Mouse (Mus musculus): ENCODE measurements around the gene Vps8.
A peak's percentile ranks its signal among the peaks of the same experiment; 100 is the strongest.

Gene Vps8

DNA sequence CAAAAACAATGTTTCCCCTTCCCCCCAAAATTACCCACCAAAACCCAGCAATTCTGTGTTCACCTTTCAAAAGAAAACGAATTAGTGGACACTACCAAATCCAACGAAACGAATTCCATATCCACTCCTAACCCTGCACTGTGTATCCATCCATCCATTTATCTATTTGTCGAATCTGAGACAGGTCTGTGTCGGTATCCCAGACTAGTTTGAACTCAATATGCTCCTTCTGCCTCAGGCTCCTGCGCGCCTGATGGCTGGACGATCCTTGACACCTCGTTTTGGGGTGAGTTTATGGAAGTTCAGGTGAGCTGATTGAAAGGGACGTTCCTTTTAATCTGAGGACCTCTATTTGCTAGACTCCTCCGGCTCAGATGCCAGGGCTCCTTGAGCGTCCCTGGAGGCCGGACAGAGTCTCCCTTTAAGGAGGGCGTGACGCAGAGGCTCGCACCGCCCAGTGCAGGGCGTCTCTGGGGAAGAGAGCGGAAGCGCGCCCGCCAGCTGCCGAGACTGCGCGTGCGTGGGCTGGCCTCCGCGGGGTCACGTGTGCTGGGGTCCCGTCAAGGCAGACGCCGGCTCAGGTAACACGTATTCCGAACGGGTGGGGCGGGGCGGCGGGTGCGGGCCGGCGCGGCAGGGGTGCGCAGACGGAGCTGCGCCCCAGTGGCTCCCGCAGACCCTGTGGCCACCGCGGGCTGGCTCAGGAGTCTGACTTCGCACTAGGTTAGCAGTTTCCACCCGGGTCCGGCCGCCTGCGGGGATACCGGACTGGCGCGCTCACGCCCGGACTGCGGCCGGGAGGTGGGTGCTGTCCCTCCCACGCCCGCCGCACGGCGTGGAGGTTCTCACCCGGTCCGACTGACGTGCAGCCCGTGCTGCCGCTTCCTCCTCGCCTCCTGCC lies at the start of gene Vps8:
TSS of gene Vps8 (plus strand) at position 474 of the 901 bp plus-strand sequence.
- peak; percentile 89 for DNase-seq (ENCODE audit: low read depth)

DNA sequence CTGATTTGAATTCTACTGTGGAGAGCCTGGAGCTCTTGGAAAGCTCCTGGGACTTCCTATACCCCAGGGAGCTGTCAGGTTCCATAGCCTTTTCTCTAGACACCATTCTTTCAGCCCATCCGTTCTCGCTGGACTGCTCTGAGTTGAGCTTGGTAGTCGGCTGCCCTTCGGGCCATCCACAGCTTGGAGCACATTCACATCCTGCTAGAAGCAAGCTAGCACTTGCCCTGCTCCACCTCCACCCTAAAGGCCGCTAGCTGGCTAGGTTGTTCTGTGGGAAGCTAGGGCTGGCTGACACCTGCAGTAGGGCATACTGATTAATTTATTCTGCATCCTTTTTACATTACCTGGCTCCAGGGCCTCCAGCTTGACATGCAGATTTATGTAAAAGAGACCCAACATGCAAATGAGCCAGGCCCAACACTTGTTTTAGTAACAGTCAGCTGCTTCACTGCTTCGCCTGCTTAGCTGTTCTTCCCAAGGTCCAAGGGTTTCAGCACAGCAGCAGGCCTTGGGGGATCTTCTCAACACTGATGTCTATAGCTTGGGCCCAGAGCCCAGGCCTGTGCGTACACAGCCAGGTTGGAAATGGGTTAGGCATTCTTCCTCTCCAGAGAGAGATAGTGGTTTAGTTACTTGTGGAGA lies 49.5 kb upstream of the Vps8 start:
- no peak for DNase-seq (ENCODE audit: low read depth)

DNA sequence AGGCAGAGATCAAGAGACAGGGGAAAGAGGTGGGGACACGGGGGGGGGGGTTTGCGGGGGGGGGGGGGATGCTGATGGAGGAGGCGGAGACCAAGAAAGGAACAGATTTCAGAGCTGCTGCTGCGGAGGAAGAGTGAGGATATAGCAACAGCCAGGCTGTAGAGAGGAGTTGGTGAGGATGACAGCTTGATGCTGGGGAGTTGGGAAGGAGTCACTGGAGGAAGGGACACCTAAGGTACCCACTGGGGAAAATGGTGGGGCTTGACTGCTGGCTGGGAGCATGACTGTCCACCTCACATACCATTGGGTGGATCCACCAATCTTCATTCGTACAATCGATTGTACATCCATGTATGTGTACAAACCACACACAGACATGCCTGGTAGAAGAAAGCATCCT lies 48.9 kb upstream of the Vps8 start:
- no peak for DNase-seq (ENCODE audit: low read depth)

DNA sequence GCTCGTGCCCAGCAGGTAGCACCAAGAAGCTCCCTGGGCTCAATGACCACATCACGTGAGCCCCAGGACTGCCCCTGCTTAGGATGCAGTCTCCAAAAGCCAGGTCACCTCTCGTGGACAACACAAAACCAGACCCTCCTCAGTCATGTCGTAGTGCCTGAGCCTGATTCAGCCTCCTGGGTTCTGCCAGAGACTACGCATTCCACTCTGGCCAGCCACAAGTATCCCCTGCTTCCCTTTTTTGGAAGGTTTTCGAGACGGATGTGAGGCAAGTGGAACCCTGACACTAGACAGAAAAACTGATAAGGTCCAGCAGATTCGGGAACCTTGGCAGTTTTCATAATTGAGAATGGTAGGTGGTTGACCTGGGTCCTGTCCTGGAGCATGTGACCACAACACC lies 47.8 kb upstream of the Vps8 start:
- no peak for DNase-seq (ENCODE audit: low read depth)

DNA sequence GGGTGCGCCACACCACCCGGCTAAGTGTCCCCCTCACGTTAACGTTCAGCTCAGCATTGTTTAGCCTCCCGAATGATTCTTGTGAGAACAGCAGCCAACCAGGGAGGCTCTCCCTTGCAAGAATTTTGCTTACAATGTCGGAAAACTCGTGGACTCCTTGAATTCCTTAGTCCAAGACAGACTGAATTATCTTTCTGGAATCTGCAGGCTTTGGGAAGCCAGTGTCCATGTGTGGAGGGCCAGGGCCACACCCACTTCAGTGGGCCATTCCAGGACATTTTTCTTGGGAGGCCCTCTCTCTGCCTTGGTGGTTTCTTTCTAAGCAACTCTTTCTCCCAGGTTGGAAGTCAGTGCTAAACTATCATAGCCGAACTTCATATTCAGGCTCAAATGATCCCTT lies 46.6 kb upstream of the Vps8 start:
- no peak for DNase-seq (ENCODE audit: low read depth)

DNA sequence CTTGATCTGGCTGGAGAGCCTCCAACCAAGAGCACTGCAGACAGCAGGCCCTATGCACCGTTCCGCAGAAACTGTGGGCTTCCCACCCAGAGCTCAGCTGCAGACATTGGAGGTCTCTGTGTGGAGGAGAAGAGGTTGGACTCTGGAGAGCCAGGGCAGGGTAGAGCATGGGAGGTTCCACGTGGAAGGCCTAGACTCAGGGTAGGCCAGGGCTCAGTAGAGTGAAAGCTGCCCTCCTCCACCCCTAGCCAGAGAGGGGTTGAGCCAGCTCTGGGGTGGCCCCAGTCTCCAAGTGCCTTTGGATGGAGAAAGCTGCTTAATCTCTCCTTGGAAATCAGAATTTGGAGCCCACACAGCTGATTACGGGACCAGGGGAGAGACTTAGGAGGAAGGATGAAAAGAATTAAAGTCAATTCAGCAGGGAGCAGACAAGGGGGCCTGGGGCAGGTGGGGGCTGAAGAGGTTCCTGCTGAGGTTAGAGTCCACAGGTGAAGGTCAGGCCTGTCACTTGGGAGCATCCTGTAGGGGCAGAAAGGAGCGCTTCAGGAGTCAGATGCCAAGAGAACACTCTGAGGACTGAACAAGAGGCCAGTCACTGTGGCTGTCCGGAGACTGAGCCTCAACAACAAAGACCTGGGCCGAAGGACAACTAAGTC lies 45.8 kb upstream of the Vps8 start:
- no peak for DNase-seq (ENCODE audit: low read depth)

DNA sequence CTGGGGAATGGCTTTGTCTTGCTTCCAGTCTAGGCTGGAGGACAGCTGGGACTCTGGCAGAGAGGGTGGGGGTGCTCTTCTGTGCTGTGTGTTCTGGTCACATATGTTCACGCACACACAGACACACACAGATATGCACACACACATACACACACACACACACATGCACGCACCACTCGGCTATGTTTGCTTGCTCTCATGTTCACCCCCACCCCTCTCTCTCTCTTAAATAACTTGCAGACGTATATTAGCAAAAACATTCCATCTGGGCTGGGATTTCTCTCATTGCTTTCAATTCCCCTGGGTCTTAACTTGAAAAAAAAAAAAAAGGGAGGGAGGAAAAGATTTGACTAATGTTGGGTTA lies 45.3 kb upstream of the Vps8 start:
- DNase-seq (ENCODE audit: low read depth), result no peak

DNA sequence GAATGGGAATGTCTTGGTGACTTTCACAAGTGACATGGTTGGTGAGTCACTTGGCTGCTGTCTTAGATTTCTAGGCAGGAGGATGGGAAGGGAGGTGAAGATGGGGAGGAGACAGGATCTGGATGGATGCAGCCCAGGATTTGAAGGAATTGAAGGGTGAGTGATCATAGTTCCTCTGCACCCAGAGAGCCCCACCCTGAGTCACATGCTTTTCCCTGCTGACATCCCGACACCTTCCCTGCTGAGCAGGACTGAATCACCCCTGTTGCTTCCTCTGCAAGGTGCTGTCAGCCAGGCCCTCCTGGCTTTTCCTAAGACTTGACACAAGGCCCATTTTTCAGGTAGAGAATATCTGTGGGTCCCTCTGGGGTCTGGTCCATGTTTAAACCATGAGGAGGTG lies 41.4 kb upstream of the Vps8 start:
- no peak for DNase-seq (ENCODE audit: low read depth)

DNA sequence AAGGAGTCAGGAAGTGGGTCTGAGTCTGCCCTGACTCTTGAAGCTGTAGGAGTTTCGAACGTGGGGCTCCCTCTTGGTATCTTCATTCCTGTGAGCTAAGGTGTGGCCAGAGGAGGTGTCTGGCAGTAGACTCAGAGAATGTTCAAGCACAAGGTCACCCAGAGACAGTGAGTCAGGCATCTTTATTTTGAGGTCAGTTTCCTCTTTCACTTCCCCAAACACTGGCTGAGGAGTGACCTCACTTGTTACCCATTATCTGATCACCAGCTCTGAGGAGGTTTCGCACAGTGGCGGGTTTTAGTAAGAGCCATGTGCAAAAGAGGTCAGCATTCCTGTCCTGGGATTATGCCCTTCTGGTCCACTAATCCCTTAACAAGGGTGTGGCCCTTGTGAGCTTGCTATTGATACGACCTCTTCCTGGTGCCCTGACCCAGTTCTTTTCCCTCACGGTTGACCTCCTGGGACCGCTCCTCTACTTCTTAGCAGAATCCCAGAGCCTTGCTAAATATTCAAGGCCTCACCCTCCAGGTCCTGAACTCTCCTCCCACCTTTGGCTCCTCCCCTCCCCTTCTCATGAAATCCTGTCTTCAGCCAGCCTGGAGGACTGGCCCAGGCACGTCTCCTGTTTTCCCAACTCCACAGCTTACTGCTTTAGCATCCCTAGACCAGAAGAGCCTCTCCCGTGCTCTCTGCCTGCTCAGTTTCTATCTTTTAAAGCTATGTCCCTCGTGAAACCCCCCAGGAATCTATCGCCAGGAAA lies 40.6 kb upstream of the Vps8 start:
- no peak for DNase-seq (ENCODE audit: low read depth)

DNA sequence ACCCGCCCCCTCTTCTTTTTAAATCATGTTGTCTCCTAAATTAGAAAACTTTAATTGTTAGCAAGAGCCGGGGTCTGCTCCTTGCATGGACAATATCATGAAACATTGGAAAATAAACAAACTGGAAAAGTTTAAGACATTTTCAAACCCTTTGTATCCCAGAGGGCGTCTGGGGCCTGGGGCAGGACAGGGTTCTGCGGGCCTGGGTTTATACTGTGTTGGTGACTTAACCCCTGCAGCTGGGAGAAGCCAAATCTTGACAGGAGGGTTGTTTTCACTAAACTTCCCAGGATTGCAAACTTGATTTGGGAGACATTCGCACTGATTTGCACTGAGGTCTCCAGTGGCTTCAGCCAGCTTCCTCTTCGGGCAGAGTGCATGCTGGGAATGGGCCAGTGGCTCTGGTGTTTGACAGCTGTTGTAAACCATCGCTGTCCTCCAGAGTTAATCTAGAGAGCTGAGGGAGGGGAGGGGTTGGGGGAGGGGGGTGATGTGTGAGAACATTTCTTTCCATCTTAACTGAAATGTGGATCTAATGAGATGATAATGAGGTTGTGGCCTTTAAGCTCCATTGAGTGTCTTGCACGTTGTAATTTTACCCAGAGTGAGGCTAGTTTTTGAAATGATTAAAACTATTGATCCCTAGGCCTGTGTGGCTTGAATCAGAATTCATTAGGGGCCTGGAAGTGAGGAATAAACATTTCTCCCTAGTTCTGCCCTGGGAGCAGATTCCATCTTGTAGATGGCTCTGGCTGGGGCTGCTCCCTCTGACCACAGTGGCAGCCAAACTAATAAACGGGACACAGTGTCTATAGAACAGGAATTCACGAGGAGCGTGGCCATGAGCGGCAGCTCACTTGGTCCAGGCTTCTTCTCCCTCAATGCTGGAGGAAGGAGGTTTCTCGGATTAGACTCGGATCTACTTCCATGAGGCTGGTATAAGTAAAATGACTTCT lies 36.7 kb upstream of the Vps8 start:
- no peak for DNase-seq (ENCODE audit: low read depth)

DNA sequence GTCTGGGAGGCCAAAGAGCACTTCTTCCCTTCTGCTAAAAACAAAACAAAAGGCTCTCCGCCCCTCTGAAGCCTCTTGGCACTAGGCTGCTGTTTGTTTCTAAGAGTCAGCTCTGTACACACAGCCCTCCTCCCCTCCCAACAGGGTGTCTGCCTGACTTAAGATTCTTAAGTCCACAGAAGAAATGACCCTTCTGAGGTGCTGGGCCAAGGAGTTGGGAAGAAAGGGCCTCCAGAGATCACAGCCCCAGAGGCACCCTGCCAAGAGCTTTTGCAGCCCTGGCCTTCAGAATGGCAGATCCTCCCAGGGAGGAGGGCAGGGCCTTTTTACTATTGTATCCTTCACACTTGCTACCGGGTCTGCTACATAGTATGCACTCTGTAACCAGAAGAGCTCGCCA lies 33.6 kb upstream of the Vps8 start:
- no peak for DNase-seq (ENCODE audit: low read depth)

DNA sequence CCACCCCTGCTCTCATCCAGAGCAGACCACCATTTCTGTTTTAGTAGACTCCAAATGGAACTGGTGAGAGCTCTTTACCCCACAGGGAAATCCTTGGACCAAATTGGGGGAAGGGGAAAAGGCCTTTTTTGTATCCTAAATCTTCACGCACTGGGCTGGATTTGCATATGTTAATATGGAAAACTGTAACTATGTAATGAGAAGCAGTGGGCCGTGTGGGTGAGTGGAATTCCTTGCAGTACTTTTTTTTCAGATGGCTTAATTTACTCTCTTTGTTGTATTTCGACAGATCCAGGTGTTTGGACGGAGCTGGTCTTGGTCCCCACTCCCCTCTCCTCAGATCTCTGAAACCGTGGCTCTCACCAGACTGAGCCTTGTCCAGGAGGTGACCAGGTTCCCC lies 32.2 kb upstream of the Vps8 start:
- no peak for DNase-seq (ENCODE audit: low read depth)

DNA sequence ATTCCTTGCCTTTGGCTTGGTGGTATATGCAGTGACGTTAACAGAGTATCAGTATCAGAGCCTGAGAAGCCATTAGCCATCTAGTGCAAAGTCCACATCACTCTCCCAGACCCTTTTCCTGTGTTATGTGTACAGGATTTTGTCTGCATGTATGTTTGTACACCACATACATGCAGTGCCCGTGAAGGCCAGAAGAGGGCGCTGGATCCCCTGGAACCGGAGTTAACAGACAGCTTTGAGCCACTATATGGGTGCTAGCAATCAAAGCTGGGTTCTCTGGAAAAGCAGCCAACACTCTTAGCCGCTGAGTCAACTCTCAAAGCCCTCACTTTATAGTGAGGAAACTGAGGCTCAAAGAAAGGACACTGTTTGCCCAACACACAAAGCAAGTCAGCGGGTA lies 30.8 kb upstream of the Vps8 start:
- no peak for DNase-seq (ENCODE audit: low read depth)

DNA sequence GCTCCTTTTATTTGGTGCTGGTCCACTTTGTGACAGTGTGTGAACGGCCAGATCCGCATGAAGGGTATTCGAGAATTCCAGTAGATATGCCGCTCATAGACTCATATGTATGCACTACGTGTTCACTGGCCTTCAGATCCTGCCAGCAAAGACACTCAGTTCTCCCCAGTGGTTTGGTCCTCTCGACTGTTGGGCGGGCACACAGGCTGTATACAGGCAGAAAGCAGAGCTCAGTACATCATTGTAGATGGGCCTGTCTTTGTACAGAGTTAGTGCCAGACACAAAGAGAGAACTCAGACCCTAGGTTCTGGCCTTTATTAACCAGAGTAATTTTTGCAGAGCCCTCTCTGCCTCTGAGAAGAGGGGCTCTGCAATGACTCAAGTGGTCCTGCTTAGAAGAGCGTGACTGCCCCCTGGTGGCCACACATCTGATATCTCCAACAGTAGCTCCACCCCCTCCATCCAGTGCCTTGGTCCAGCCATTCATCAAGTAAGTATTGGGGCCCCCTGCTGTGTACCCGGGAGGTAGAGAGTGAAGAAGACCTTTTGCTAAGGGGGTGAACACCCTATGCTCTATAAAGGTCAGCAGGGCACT lies 30.3 kb upstream of the Vps8 start:
- peak; percentile 64 for DNase-seq (ENCODE audit: low read depth)

DNA sequence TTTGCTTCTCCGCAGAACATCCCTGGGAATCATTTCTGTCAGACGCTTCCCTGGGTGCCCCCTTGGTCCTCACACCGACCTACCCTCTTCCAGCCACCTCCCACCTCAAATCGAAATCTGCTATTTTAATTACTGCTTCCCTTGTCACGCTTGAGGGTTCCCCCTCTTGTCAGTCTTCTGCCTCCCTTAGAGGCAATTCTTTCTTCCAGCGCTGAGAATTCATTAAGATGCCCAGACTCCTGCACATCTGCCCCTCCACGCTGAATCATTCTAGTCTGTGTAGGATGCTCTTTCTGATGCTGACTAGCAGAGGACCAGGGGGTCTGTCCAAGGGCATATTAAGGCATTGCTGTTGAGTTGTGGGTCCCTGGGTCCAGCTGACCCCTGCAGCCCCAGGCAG lies 27.4 kb upstream of the Vps8 start:
- DNase-seq (ENCODE audit: low read depth), result no peak

DNA sequence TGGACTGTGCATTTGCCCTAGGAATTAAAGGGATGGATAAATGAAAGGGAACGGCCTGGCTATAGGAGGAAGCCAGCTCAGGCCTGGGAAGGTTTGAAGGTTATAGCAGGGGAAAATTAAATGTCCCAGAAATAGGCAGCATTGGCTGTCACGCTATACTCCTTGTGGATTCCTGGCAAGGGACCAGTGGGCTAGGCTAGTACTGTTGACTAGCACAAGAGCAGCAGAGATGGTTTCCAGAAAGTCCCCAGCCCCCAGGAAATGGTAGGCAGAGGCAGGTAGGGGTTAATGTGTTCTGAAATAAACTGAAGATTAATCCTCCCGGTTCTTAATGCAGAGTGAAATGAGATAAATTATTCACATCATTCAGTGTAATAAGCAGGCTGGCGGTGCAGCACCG lies 25.2 kb upstream of the Vps8 start:
- DNase-seq (ENCODE audit: low read depth), result no peak

DNA sequence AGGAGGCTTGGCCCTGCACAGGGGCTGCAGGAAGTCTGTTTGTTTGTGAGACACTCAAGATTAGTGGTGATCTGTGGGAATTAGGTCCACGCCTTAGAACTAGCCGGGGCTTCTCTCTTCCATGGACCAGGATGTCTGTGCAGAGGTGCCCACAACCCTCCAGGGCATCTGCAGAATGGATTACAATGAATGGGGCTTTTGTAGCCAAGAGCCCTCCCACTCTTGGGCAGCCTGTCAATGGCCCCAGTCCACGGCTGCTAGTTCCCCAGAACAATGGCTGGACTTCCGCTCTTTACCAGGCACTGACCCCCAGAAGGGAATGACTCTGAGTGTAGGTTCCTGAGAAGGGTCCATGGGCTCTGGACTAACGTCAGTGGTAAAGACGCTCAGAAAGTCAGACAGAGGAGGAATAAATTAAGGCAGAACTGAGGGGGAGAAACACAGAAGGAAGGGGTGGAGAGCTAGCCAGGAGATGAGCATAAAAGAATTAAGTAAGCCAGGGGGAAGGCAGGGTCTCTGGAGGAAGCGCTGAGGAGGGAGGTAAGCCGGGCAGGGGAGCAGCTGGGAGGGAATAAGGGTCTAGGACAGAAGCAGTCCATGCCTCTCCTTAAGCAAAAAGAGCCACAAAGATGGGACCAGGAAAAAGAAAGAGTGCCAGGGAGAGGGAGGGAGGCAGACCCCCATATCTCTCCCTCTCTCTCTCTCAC lies 24.4 kb upstream of the Vps8 start:
- DNase-seq (ENCODE audit: low read depth), result no peak

DNA sequence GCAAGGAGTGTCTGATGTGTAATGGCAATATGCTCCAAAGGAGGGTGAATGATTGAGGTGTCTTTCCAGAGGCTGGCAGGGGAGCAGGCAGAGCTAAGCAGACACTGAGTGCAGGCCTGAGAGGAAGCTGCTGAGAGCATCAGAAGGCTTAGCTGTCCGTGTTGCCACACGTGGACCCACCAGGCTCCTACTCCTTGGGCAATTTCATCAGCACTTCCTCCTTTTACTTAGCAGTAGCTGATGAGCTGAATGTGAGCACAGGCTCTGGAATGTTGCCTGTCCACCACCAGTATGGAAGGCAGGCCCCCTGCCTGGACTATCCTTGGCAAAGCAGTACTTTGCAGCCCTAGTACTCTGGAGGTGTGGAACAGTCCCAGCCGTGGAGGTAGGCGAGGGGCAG lies 23.0 kb upstream of the Vps8 start:
- no peak for DNase-seq (ENCODE audit: low read depth)

DNA sequence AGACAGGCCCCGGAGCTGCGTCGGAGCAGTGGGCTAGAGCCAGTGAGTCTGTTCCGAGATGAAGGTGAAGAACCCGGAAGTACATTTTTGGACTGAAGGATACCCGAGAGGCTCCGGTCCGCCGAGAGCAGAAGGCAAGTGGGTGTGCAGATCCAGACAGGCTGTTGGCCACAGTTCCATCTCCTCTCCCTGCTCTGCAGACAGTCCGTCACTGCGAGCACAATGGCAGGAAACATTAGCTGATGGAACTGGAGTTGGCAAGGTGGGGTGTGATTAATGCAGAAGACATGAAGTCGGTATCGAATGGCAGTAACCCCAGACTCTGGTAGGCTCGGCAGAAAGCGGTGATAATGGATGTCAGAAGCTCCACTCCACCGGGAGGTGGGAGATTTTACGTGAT lies 20.9 kb upstream of the Vps8 start:
- DNase-seq (ENCODE audit: low read depth), result no peak

DNA sequence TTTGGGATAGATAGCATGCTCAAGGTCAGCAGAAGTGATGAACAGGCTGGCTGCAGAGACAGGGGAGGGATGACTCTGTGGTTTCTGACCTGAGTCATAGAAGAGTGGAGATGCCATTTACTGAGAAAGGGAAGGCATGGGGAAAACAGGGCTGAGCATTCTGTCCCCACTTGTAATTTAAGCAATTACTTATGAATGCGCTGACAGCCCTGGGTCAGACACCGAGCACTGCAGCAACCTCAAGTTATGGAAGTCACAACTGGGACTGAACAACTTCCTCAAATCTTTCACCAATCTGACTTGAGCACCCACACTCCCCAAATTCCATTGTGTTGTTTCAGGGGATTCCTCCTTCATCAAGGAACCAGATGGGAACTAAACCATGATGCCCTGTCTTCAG lies 19.5 kb upstream of the Vps8 start:
- DNase-seq (ENCODE audit: low read depth), result no peak

Measured in fibroblast of lung, adult 2 months (primary cell).